Mouse (Mus musculus) heart, postnatal 14 days (tissue): ENCODE measurements around the gene Dnah8. TPM values are rescaled to one million over a fixed set of nuclear protein-coding genes. Genes with fewer than 3 reads are reported as not detected.

Source experiments
- DNase-seq, 2 experiments: peaks; one replicate each; pipeline ENCODE4 v3.0.0; 2021 to 2022
- intact Hi-C: fragments of 180-260 bp; cut with DNase I; formaldehyde crosslinking; loops from one replicate; pipeline ENCODE4 v1.15.1; 2025
- total RNA-seq, 2 experiments: library from RNA; stranded (reverse); gene quantifications; 2 replicates each; pipeline ENCODE4 v1.2.3; 2021

Dnah8 gene
- total RNA-seq, 2 experiments from 2014 or later: 1.5 to 1.6 TPM

GRCm38 (mm10) chr17:30805511-30806059 lies 181.4 kb downstream of the Dnah8 start:
- intact Hi-C loops: no loop called here
- DNase-seq: no peak

GRCm38 (mm10) chr17:30808866-30809660 lies 184.9 kb downstream of the Dnah8 start:
- no peak for DNase-seq
- intact Hi-C loops: no loop called here

GRCm38 (mm10) chr17:30809926-30810660 lies 185.9 kb downstream of the Dnah8 start:
- no peak for DNase-seq
- intact Hi-C loops: loop anchor here (10.0 kb wide), 1 partner anchor 295 kb away; no protein-coding TSS in a partner anchor

GRCm38 (mm10) chr17:30818543-30818942 lies 194.4 kb downstream of the Dnah8 start:
- no peak for DNase-seq
- intact Hi-C loops: loop anchor here (5.0 to 10.0 kb wide), 3 partner anchors 174 to 366 kb away; no protein-coding TSS in a partner anchor

- intact Hi-C loops: loop anchor here (5.0 to 10.0 kb wide), 3 partner anchors 173 to 367 kb away; no protein-coding TSS in a partner anchor
Observed at GRCm38 (mm10) chr17:30819134-30819533, 195.0 kb downstream of the Dnah8 start.

GRCm38 (mm10) chr17:30821115-30821514 lies 197.0 kb downstream of the Dnah8 start:
- intact Hi-C loops: no loop called here
- DNase-seq: peak; percentile 29 to 45

More at GRCm38 (mm10) chr17:30819134-30819533, 195.0 kb downstream of the Dnah8 start:
- no peak for DNase-seq

GRCm38 (mm10) chr17:30824473-30824872 lies 200.3 kb downstream of the Dnah8 start:
- intact Hi-C loops: no loop called here

GRCm38 (mm10) chr17:30825731-30826304 lies 201.7 kb downstream of the Dnah8 start:
- intact Hi-C loops: no loop called here
- no peak for DNase-seq

More at GRCm38 (mm10) chr17:30824473-30824872, 200.3 kb downstream of the Dnah8 start:
- no peak for DNase-seq

- DNase-seq: no peak
- intact Hi-C loops: no loop called here
Observed at GRCm38 (mm10) chr17:30831170-30831569, 207.0 kb downstream of the Dnah8 start.

GRCm38 (mm10) chr17:30835419-30835818 lies 211.3 kb downstream of the Dnah8 start:
- DNase-seq: no peak

GRCm38 (mm10) chr17:30837031-30837430 lies 212.9 kb downstream of the Dnah8 start:
- no peak for DNase-seq
- intact Hi-C loops: no loop called here

More at GRCm38 (mm10) chr17:30835419-30835818, 211.3 kb downstream of the Dnah8 start:
- intact Hi-C loops: no loop called here

GRCm38 (mm10) chr17:30840046-30840445 lies 215.9 kb downstream of the Dnah8 start:
- intact Hi-C loops: no loop called here
- no peak for DNase-seq

GRCm38 (mm10) chr17:30842312-30842711 lies 218.2 kb downstream of the Dnah8 start:
- no peak for DNase-seq
- intact Hi-C loops: no loop called here

GRCm38 (mm10) chr17:30844321-30844791 lies 220.2 kb downstream of the Dnah8 start:
- intact Hi-C loops: loop anchor here (1.0 to 2.0 kb wide), 2 partner anchors 107 to 390 kb away; no protein-coding TSS in a partner anchor
- peak in 1 of 2 experiments; percentile 34 for DNase-seq

GRCm38 (mm10) chr17:30847498-30847897 lies 223.3 kb downstream of the Dnah8 start:
- intact Hi-C loops: no loop called here

GRCm38 (mm10) chr17:30848086-30848485 lies 223.9 kb downstream of the Dnah8 start:
- no peak for DNase-seq
- intact Hi-C loops: no loop called here

More at GRCm38 (mm10) chr17:30847498-30847897, 223.3 kb downstream of the Dnah8 start:
- no peak for DNase-seq

- intact Hi-C loops: no loop called here
- no peak for DNase-seq
Observed at GRCm38 (mm10) chr17:30848804-30849203, 224.7 kb downstream of the Dnah8 start.

GRCm38 (mm10) chr17:30849813-30850212 lies 225.7 kb downstream of the Dnah8 start:
- no peak for DNase-seq
- intact Hi-C loops: no loop called here

- intact Hi-C loops: no loop called here
- no peak for DNase-seq
Observed at GRCm38 (mm10) chr17:30852345-30852744, 228.2 kb downstream of the Dnah8 start.

- intact Hi-C loops: no loop called here
- no peak for DNase-seq
Observed at GRCm38 (mm10) chr17:30857347-30857746, 233.2 kb downstream of the Dnah8 start.
